Mouse (Mus musculus) forebrain, embryonic 15.5 days (tissue): ENCODE data around the gene Gm10778. TPM values are rescaled to one million over a fixed set of nuclear protein-coding genes. Genes with fewer than 3 reads are reported as not detected.
A peak's percentile ranks its signal among the peaks of the same experiment; 100 is the strongest.
"Not testable (repeated sequence)": the region's sequence is repeated elsewhere in the genome, so short reads cannot be mapped to it uniquely, and the experiment has no call there.

Source experiments
- ATAC-seq: fragments of 200-750 bp; cut with Nextera tagmentation; replicated peaks from 2 replicates; pipeline ENCODE4 v1.8.0; 2017; ENCODE audit warnings: mild to moderate bottlenecking, moderate TSS enrichment, moderate library complexity
- H3K27ac ChIP-seq: fragments of 300-500 bp; sonication (generic); replicated peaks from 2 replicates; pipeline ENCODE4 v1.5.1; 2015; ENCODE audit warnings: mild to moderate bottlenecking, inconsistent platforms
- H3K27me3 ChIP-seq: fragments of 300-500 bp; sonication (generic); 2 replicates; pipeline ENCODE4 v1.6.1; 2015; ENCODE audit warnings: inconsistent platforms
- H3K36me3 ChIP-seq: fragments of 300-500 bp; sonication (generic); 2 replicates; pipeline ENCODE4 v1.6.1; 2015; ENCODE audit warnings: mild to moderate bottlenecking, inconsistent platforms
- H3K4me1 ChIP-seq: fragments of 300-500 bp; sonication (generic); 2 replicates; pipeline ENCODE4 v1.6.1; 2015; ENCODE audit warnings: inconsistent platforms
- H3K4me2 ChIP-seq: fragments of 300-500 bp; sonication (generic); replicated peaks from 2 replicates; pipeline ENCODE4 v1.6.1; 2015; ENCODE audit warnings: mild to moderate bottlenecking, inconsistent platforms
- H3K4me3 ChIP-seq: fragments of 300-500 bp; sonication (generic); 2 replicates; pipeline ENCODE4 v1.5.1; 2015; ENCODE audit warnings: mild to moderate bottlenecking, inconsistent platforms
- H3K9ac ChIP-seq: fragments of 300-500 bp; sonication (generic); replicated peaks from 2 replicates; pipeline ENCODE4 v1.6.1; 2015; ENCODE audit warnings: mild to moderate bottlenecking, inconsistent platforms
- H3K9me3 ChIP-seq: fragments of 300-500 bp; sonication (generic); 2 replicates; pipeline ENCODE4 v1.6.1; 2016; ENCODE audit warnings: inconsistent platforms
- WGBS: fragments of 180-500 bp; shearing (Covaris S2); methylation state at CpG from one replicate; pipeline ENCODE4 v1.1.7; 2015; ENCODE audit warnings: mixed read lengths; 5-methylcytosine and 5-hydroxymethylcytosine counted together
- polyA plus RNA-seq: library from polyadenylated mRNA; unstranded; fragments of >200 nt; fragmentation: Nextera tagmentation; extraction: Ambion mirVana; gene quantifications from 2 replicates; pipeline ENCODE4 v1.2.1, GENCODE M21; 2015

Gm10778 gene
- polyA plus RNA-seq, 1 experiment from 2014 or later: 6.3 TPM

GRCm38 (mm10) chr10:81656174-81656573 is 7.3 kb downstream of the Gm10778 start:
- Histone ChIP-seq H3K36me3 (peaks cover 49% of the 10 kb centered on the region), H3K27me3 (no peaks in the 10 kb centered on the region), H3K4me2 (no peak overlapping the region), H3K27ac (no peak overlapping the region), H3K9ac (no peak overlapping the region), H3K4me1 (no peaks in the 10 kb centered on the region), H3K4me3 (no peak overlapping the region), H3K9me3 (peaks cover 43% of the 10 kb centered on the region)
- 98% methylated on average over 2 of the region's 2 CpGs for WGBS
- ATAC-seq: no peak

GRCm38 (mm10) chr10:81687114-81687513 is 38.3 kb downstream of the Gm10778 start:
- H3K4me3 ChIP-seq, H3K4me2 ChIP-seq, H3K9me3 ChIP-seq, H3K27ac ChIP-seq, H3K36me3 ChIP-seq, H3K27me3 ChIP-seq, H3K4me1 ChIP-seq, H3K9ac ChIP-seq: not testable (repeated sequence)
- 0 out of 2 replicates have a peak, but pooled peaks have one; percentile 29 for ATAC-seq
- no CpG with 5 or more reads among the region's 18 CpGs for WGBS

GRCm38 (mm10) chr10:81704531-81705301 is 55.9 kb downstream of the Gm10778 start, which contains the start of gene Zfp433:
Gene Zfp433, plus strand, starts transcription at chr10:81704825.
- H3K9ac ChIP-seq, H3K27me3 ChIP-seq, H3K9me3 ChIP-seq, H3K27ac ChIP-seq, H3K4me3 ChIP-seq, H3K4me1 ChIP-seq, H3K36me3 ChIP-seq, H3K4me2 ChIP-seq: not testable (repeated sequence)
- no CpG with 5 or more reads among the region's 46 CpGs for WGBS
- ATAC-seq: peak; percentile 100

Other genes starting within 250 kb of the Gm10778 start
- gene Nfic, start 193.4 kb upstream of the Gm10778 start, polyA plus RNA-seq: 24.2 and 29.4 TPM in 2 replicates
- gene Celf5, start 166.3 kb upstream of the Gm10778 start, polyA plus RNA-seq: 76.1 and 78.5 TPM in 2 replicates
- 60.3 and 65.0 TPM in 2 replicates for gene Ncln, start 152.7 kb upstream of the Gm10778 start, polyA plus RNA-seq
- gene S1pr4, start 148.9 kb upstream of the Gm10778 start, polyA plus RNA-seq: 0.69 and 0.73 TPM in 2 replicates
- 0.57 and 0.84 TPM in 2 replicates for gene Gna15, start 124.8 kb upstream of the Gm10778 start, polyA plus RNA-seq
- 99.8 and 103 TPM in 2 replicates for gene Gna11, start 103.9 kb upstream of the Gm10778 start, polyA plus RNA-seq
- 665 and 705 TPM in 2 replicates for gene Aes, start 89.6 kb upstream of the Gm10778 start, polyA plus RNA-seq
- gene Tle2, start 74.5 kb upstream of the Gm10778 start, polyA plus RNA-seq: 27.3 and 28.0 TPM in 2 replicates
- gene Tle6, start 48.0 kb upstream of the Gm10778 start, polyA plus RNA-seq: 3.0 and 4.2 TPM in 2 replicates
- gene BC025920, start 42.8 kb upstream of the Gm10778 start, polyA plus RNA-seq: 3.0 and 3.1 TPM in 2 replicates
- 56.5 and 56.7 TPM in 2 replicates for gene Sirt6, start 21.3 kb upstream of the Gm10778 start, polyA plus RNA-seq
- gene Ankrd24, start 20.5 kb upstream of the Gm10778 start, polyA plus RNA-seq: 11.5 and 12.6 TPM in 2 replicates
- gene Zfp433, start 55.8 kb downstream of the Gm10778 start, polyA plus RNA-seq: 19.3 and 22.0 TPM in 2 replicates
- 17.7 and 19.5 TPM in 2 replicates for gene Gm3055, start 122.1 kb downstream of the Gm10778 start, polyA plus RNA-seq
- 3.4 and 3.7 TPM in 2 replicates for gene Gm4767, start 163.1 kb downstream of the Gm10778 start, polyA plus RNA-seq
- gene Gm32687, start 214.9 kb downstream of the Gm10778 start, polyA plus RNA-seq: 12.5 and 15.1 TPM in 2 replicates